ENCODE assay signal across 19 mouse cellular contexts in genomic region chr11:76856601-76857000, GRCm38 (mm10). TPM values are rescaled to one million over a fixed set of nuclear protein-coding genes. Genes with fewer than 3 reads are reported as not detected.
DNase-seq lines count a peak whose midpoint lies in the region; ATAC-seq and TF ChIP-seq lines count a peak whose summit lies in the region.
"Had no signal": no experiment of that assay in that cellular context is flagged by ENCODE, and none has a peak within 500 bp of the region (broad histone marks: within the 10 kb centered on the region; RNA-seq: fewer than 3 reads in every experiment).

No protein-coding gene starts in this region.

- 0 out of 2 replicates have a peak overlapping the region, but pooled peaks have one; percentile 18 for H3K27ac ChIP-seq in cerebellum, adult 2 months (ENCODE audit: insufficient read depth, low read length)
- H3K27ac ChIP-seq in heart, embryonic 15.5 days = peak overlapping the region; percentile 68
- peak overlapping the region; percentile 58 for H3K27ac ChIP-seq in intestine, embryonic 15.5 days
- H3K27ac ChIP-seq in small intestine, adult 2 months (ENCODE audit: insufficient read depth, low read depth, low read length) = peak overlapping the region; percentile 89
- H3K27ac ChIP-seq: embryonic facial prominence, embryonic 10.5 days; hindbrain, embryonic 15.5 days; liver, embryonic 13.5 days had no signal

- peaks cover 14% of the 10 kb centered on the region for H3K4me1 ChIP-seq in cerebellum, adult 2 months (ENCODE audit: control insufficient read depth, insufficient read depth, low read length)
- H3K4me1 ChIP-seq in heart, embryonic 15.5 days (replicated peaks) = peaks cover 27% of the 10 kb centered on the region
- peaks cover 7% of the 10 kb centered on the region; the same call in 1 of the 2 replicates for H3K4me1 ChIP-seq in intestine, embryonic 15.5 days (replicated peaks)
- H3K4me1 ChIP-seq in small intestine, adult 2 months (ENCODE audit: control insufficient read depth, insufficient read depth, insufficient read length, low read length) = peaks cover 15% of the 10 kb centered on the region; the same call in 1 of the 2 replicates
- H3K4me1 ChIP-seq: hindbrain, embryonic 15.5 days had no signal

- no peaks in the 10 kb centered on the region for H3K27me3 ChIP-seq in cerebellum, adult 2 months (ENCODE audit: control insufficient read depth, insufficient read depth, low read length)
- H3K27me3 ChIP-seq in heart, embryonic 15.5 days = no peaks in the 10 kb centered on the region
- no peaks in the 10 kb centered on the region for H3K27me3 ChIP-seq in intestine, embryonic 15.5 days (replicated peaks)
- H3K27me3 ChIP-seq in small intestine, adult 2 months (ENCODE audit: control insufficient read depth, insufficient read depth, low read length) = no peaks in the 10 kb centered on the region
- H3K27me3 ChIP-seq: hindbrain, embryonic 15.5 days; Patski had no signal

- H3K4me3 ChIP-seq in cerebellum, adult 2 months (replicated peaks; ENCODE audit: insufficient read depth, low read depth, low read length) = no peak overlapping the region
- H3K4me3 ChIP-seq in heart, embryonic 15.5 days = no peak overlapping the region
- H3K4me3 ChIP-seq in intestine, embryonic 15.5 days (replicated peaks) = no peak overlapping the region
- no peak overlapping the region for H3K4me3 ChIP-seq in small intestine, adult 2 months (ENCODE audit: low read depth, low read length)
- H3K4me3 ChIP-seq: embryonic facial prominence, embryonic 10.5 days; erythroblast, embryonic 14.5 days; hindbrain, embryonic 15.5 days; liver, embryonic 13.5 days had no signal

- ATAC-seq in heart, embryonic 15.5 days (replicated peaks; ENCODE audit: insufficient number of reproducible peaks, insufficient read depth, low FRiP score, low read depth) = no peak
- 0 out of 2 replicates have a peak, but pooled peaks have one; percentile 28 for ATAC-seq in intestine, embryonic 15.5 days
- ATAC-seq: Patski had no signal

- WGBS in cerebellum, adult 2 months = 85% methylated on average over 2 of the region's 2 CpGs
- WGBS in heart, embryonic 15.5 days = 86% methylated on average over 2 of the region's 2 CpGs
- 65% methylated on average over 2 of the region's 2 CpGs for whole genome bisulfite sequencing in intestine, embryonic 15.5 days
- 32% methylated on average over 2 of the region's 2 CpGs for WGBS in small intestine, adult 2 months

- no peaks in the 10 kb centered on the region for H3K36me3 ChIP-seq in heart, embryonic 15.5 days
- no peaks in the 10 kb centered on the region for H3K36me3 ChIP-seq in intestine, embryonic 15.5 days
- no peaks in the 10 kb centered on the region for H3K36me3 ChIP-seq in small intestine, adult 2 months (ENCODE audit: control insufficient read depth, insufficient read depth, low read length)
- H3K36me3 ChIP-seq: embryonic facial prominence, embryonic 10.5 days; hindbrain, embryonic 15.5 days; liver, embryonic 13.5 days had no signal

- no peak overlapping the region for H3K9ac ChIP-seq in heart, embryonic 15.5 days
- H3K9ac ChIP-seq in intestine, embryonic 15.5 days = no peak overlapping the region
- H3K9ac ChIP-seq: hindbrain, embryonic 15.5 days; liver, embryonic 13.5 days had no signal

- H3K4me2 ChIP-seq in heart, embryonic 15.5 days = no peak overlapping the region
- no peak overlapping the region for H3K4me2 ChIP-seq in intestine, embryonic 15.5 days (replicated peaks)
- H3K4me2 ChIP-seq: hindbrain, embryonic 15.5 days; liver, embryonic 13.5 days had no signal

- H3K9me3 ChIP-seq in heart, embryonic 15.5 days (replicated peaks) = no peaks in the 10 kb centered on the region
- H3K9me3 ChIP-seq in intestine, embryonic 15.5 days = no peaks in the 10 kb centered on the region
- H3K9me3 ChIP-seq: embryonic facial prominence, embryonic 10.5 days; hindbrain, embryonic 15.5 days; liver, embryonic 13.5 days had no signal

- TF ChIP-seq CTCF in cerebellum, adult 2 months (IDR thresholded peaks at IDR 0.05; ENCODE audit: borderline replicate concordance, insufficient read depth, low read depth, low read length) = no peak
- no peak for TF ChIP-seq CTCF in small intestine, adult 2 months (IDR thresholded peaks at IDR 0.05; ENCODE audit: extremely low read depth, insufficient read length, insufficient replicate concordance, low read depth, low read length)

- TF ChIP-seq POLR2A in cerebellum, adult 2 months (IDR thresholded peaks at IDR 0.05; ENCODE audit: borderline replicate concordance, insufficient read depth, low read length) = no peak
- TF ChIP-seq POLR2A in small intestine, adult 2 months (IDR thresholded peaks at IDR 0.05; ENCODE audit: low read depth, low read length) = no peak

- no peak for DNase-seq in cerebellum, adult 2 months
- DNase-seq in cerebellum, postnatal 36 days = no peak
- DNase-seq in heart, adult 8-10 months (ENCODE audit: low spot score) = no peak
- no peak for DNase-seq in embryo, embryonic 10 days (ENCODE audit: low spot score)
- DNase-seq in T-cell, adult 2 months (ENCODE audit: low spot score) = no peak
- DNase-seq: cerebellum, adult 9-11 months; kidney, adult 8-10 months; liver, embryonic 13.5 days; midbrain, embryonic 14.5 days had no signal

RNA-seq across cellular contexts. Expression of gene Cpd, which starts 9.8 kb away (rescaled TPM):
- 28.5 and 31.8 TPM in 2 replicates for polyA plus RNA-seq in cerebellum, adult 2 months (2012; rRNA removed)
- polyA plus RNA-seq in heart, embryonic 15.5 days (2015; fragmentation: Nextera tagmentation; extraction: Ambion mirVana) = 8.9 and 10.6 TPM in 2 replicates
- 10 to 100 TPM; 32.8 to 38.8 (median 37.0) TPM for total RNA-seq in heart, adult 8-10 months (2022)
- polyA plus RNA-seq in intestine, embryonic 15.5 days (2015; fragmentation: Nextera tagmentation; extraction: Ambion mirVana) = 10.1 and 11.3 TPM in 2 replicates
- polyA plus RNA-seq in small intestine, adult 2 months (2012; rRNA removed) = 16.3 and 16.4 TPM in 2 replicates

RNA-seq across cellular contexts. Expression of gene Tmigd1, which starts 45.4 kb away (rescaled TPM):
- polyA plus RNA-seq in cerebellum, adult 2 months (2012; rRNA removed) = 0.33 TPM in 1 of 2 replicates, not detected in the other
- polyA plus RNA-seq in heart, embryonic 15.5 days (2015; fragmentation: Nextera tagmentation; extraction: Ambion mirVana) = 0.13 TPM in 1 of 2 replicates, not detected in the other
- under 1 TPM in 2 of 4 experiments, not detected in 2; 0.38 to 0.53 TPM for total RNA-seq in heart, adult 8-10 months (2022)
- polyA plus RNA-seq in intestine, embryonic 15.5 days (2015; fragmentation: Nextera tagmentation; extraction: Ambion mirVana) = 1.6 and 2.4 TPM in 2 replicates
- 0.29 and 8.4 TPM in 2 replicates for polyA plus RNA-seq in small intestine, adult 2 months (2012; rRNA removed)
- total RNA-seq: left cerebral cortex, adult 18-20 months had no signal
- polyA plus RNA-seq: embryonic facial prominence, embryonic 10.5 days; erythroblast, embryonic 14.5 days; hindbrain, embryonic 15.5 days; limb, embryonic 11.5 days; liver, embryonic 13.5 days; testis, adult 2 months had no signal

Comparison
In these comparisons a context has a peak if more than half of its experiments do, and no peak if none do; other contexts are left out.
1. H3K27ac ChIP-seq: peak in every context shown above with its lines; median percentile 89 in small intestine, adult 2 months; 68 in heart, embryonic 15.5 days; 58 in intestine, embryonic 15.5 days; 18 in cerebellum, adult 2 months.